Mouse (Mus musculus): ENCODE results near the gene Ston2.

The Ston2 gene

GRCm38 (mm10) chr12:91654399-91655122 is 133.6 kb downstream of the Ston2 start:
- peak; percentile 33 for DNase-seq

GRCm38 (mm10) chr12:91648426-91648825 is 139.8 kb downstream of the Ston2 start:
- DNase-seq, result no peak

GRCm38 (mm10) chr12:91645361-91646123 is 142.6 kb downstream of the Ston2 start:
- DNase-seq, result no peak

GRCm38 (mm10) chr12:91643221-91643620 is 145.0 kb downstream of the Ston2 start:
- no peak for DNase-seq

GRCm38 (mm10) chr12:91642426-91643093 is 145.6 kb downstream of the Ston2 start:
- no peak for DNase-seq

- no peak for DNase-seq
Observed at GRCm38 (mm10) chr12:91641631-91642141, 146.5 kb downstream of the Ston2 start.

- no peak for DNase-seq
Observed at GRCm38 (mm10) chr12:91641133-91641532, 147.1 kb downstream of the Ston2 start.

- DNase-seq, result peak; percentile 76
Observed at GRCm38 (mm10) chr12:91640712-91641111, 147.5 kb downstream of the Ston2 start.

GRCm38 (mm10) chr12:91638351-91638750 is 149.8 kb downstream of the Ston2 start:
- DNase-seq, result peak; percentile 58

GRCm38 (mm10) chr12:91637136-91637909 is 150.9 kb downstream of the Ston2 start:
- DNase-seq, result peak; percentile 45

GRCm38 (mm10) chr12:91626482-91626881 is 161.7 kb downstream of the Ston2 start:
- no peak for DNase-seq

GRCm38 (mm10) chr12:91625013-91625412 is 163.2 kb downstream of the Ston2 start:
- DNase-seq, result peak; percentile 54

GRCm38 (mm10) chr12:91609425-91609824 is 178.8 kb downstream of the Ston2 start:
- peak; percentile 39 for DNase-seq

- no peak for DNase-seq
Observed at GRCm38 (mm10) chr12:91607678-91608077, 180.5 kb downstream of the Ston2 start.

GRCm38 (mm10) chr12:91606651-91607050 is 181.5 kb downstream of the Ston2 start:
- DNase-seq, result no peak

GRCm38 (mm10) chr12:91604600-91604999 is 183.6 kb downstream of the Ston2 start:
- no peak for DNase-seq

GRCm38 (mm10) chr12:91592128-91592527 is 196.1 kb downstream of the Ston2 start:
- no peak for DNase-seq

GRCm38 (mm10) chr12:91591191-91591590 is 197.0 kb downstream of the Ston2 start:
- no peak for DNase-seq

GRCm38 (mm10) chr12:91590716-91591115 is 197.5 kb downstream of the Ston2 start:
- DNase-seq, result peak; percentile 45

GRCm38 (mm10) chr12:91589847-91590690 is 198.1 kb downstream of the Ston2 start, which contains the start of gene Gtf2a1:
Gene Gtf2a1, minus strand, starts transcription at chr12:91590487.
- peak; percentile 95 for DNase-seq

GRCm38 (mm10) chr12:91589542-91589846 is 198.7 kb downstream of the Ston2 start:
- DNase-seq, result no peak

Data from kidney, adult 9 months (tissue).